Mouse (Mus musculus) small intestine, adult 2 months (tissue): Measurements from ENCODE around the gene Pde4d. TPM values are rescaled to one million over a fixed set of nuclear protein-coding genes. Genes with fewer than 3 reads are reported as not detected.

Source experiments
- H3K27ac ChIP-seq: fragments of 200-500 bp; 2 replicates; pipeline ENCODE4 v1.5.1; 2012; ENCODE audit warnings: low read depth, low read length, control low read depth, inconsistent platforms; ENCODE audit not compliant: insufficient read depth
- H3K27me3 ChIP-seq: fragments of 200-500 bp; 2 replicates; pipeline ENCODE4 v1.6.1; 2012; ENCODE audit warnings: mild to moderate bottlenecking, moderate library complexity, low read length, inconsistent platforms; ENCODE audit not compliant: control insufficient read depth, insufficient read depth
- H3K36me3 ChIP-seq: fragments of 200-500 bp; 2 replicates; pipeline ENCODE4 v1.6.1; 2012; ENCODE audit warnings: mild to moderate bottlenecking, low read length, control low read depth, inconsistent platforms; ENCODE audit not compliant: control insufficient read depth, insufficient read depth
- H3K4me1 ChIP-seq: fragments of 200-500 bp; 2 replicates; pipeline ENCODE4 v1.6.1; 2012; ENCODE audit warnings: low read length, inconsistent platforms, mixed read lengths; ENCODE audit not compliant: control insufficient read depth, insufficient read depth, insufficient read length
- H3K4me3 ChIP-seq: fragments of 200-500 bp; 2 replicates; pipeline ENCODE4 v1.5.1; 2012; ENCODE audit warnings: low read depth, mild to moderate bottlenecking, control low read depth, inconsistent platforms, low read length, moderate library complexity
- CTCF ChIP-seq: fragments of 200-500 bp; IDR thresholded peaks from 2 replicates; pipeline ENCODE4 v1.5.1; 2012; ENCODE audit warnings: low read depth, mild to moderate bottlenecking, control low read depth, inconsistent platforms, low read length, moderate library complexity, mixed read lengths; ENCODE audit not compliant: insufficient replicate concordance, insufficient read length; ENCODE audit errors: extremely low read depth
- POLR2A ChIP-seq: fragments of 200-500 bp; IDR thresholded peaks from 2 replicates; pipeline ENCODE4 v1.6.1; 2012; ENCODE audit warnings: low read depth, mild to moderate bottlenecking, control low read depth, inconsistent platforms, low read length, moderate library complexity
- WGBS: fragments of 180-500 bp; shearing (Covaris S2); methylation state at CpG from one replicate; pipeline ENCODE4 v1.1.7; 2018; 5-methylcytosine and 5-hydroxymethylcytosine counted together
- polyA plus RNA-seq: library from polyadenylated mRNA; depleted of rRNA; stranded (reverse); fragments of >200 nt; gene quantifications from 2 replicates; pipeline ENCODE4 v1.2.3, GENCODE M21; 2012

Gene Pde4d
- polyA plus RNA-seq, 1 experiment: 8.4 TPM

- H3K27ac ChIP-seq: no peak overlapping the region
- WGBS: 69% methylated on average over 7 of the region's 7 CpGs
- peaks cover 8% of the 10 kb centered on the region; the same call in 1 of the 2 replicates for H3K4me1 ChIP-seq
- H3K36me3 ChIP-seq: no peaks in the 10 kb centered on the region
- no peak for TF ChIP-seq POLR2A
- no peak for TF ChIP-seq CTCF
- no peak overlapping the region for H3K4me3 ChIP-seq
- H3K27me3 ChIP-seq: no peaks in the 10 kb centered on the region
Observed at GRCm38 (mm10) chr13:109808946-109809345, 1359.2 kb downstream of the Pde4d start.

DNA sequence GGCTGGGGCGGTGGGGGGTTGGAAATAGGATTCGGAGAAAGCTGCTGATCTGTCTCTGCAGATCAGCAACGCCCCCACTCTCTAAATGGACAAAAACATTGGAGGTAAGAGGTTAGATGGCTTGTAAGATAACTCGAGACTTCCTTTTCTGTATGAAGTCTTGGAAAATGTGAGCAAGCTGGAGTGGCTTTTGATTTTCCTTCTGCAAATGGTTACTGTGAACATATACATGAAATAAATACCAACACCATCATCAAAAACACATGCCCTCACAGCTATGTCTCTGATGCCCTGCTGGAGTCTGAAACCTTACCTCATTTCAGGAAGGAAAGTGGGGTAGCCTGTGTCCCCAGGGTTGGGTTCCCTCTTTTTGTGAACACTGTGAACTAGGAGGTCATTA, 1359.9 kb downstream of the Pde4d start:
- H3K27me3 ChIP-seq: no peaks in the 10 kb centered on the region
- no peak overlapping the region for H3K27ac ChIP-seq
- no peak overlapping the region for H3K4me3 ChIP-seq
- H3K4me1 ChIP-seq: peaks cover 8% of the 10 kb centered on the region; the same call in 1 of the 2 replicates
- TF ChIP-seq POLR2A (no peak), CTCF (no peak)
- no peaks in the 10 kb centered on the region for H3K36me3 ChIP-seq
- 88% methylated on average over 4 of the region's 4 CpGs for WGBS

GRCm38 (mm10) chr13:109813924-109814323, 1364.2 kb downstream of the Pde4d start:
- WGBS: 86% methylated on average over 4 of the region's 4 CpGs
- Histone ChIP-seq H3K27me3 (no peaks in the 10 kb centered on the region), H3K4me1 (no peaks in the 10 kb centered on the region), H3K4me3 (no peak overlapping the region), H3K36me3 (no peaks in the 10 kb centered on the region), H3K27ac (no peak overlapping the region)
- no peak for TF ChIP-seq CTCF
- no peak for TF ChIP-seq POLR2A

DNA sequence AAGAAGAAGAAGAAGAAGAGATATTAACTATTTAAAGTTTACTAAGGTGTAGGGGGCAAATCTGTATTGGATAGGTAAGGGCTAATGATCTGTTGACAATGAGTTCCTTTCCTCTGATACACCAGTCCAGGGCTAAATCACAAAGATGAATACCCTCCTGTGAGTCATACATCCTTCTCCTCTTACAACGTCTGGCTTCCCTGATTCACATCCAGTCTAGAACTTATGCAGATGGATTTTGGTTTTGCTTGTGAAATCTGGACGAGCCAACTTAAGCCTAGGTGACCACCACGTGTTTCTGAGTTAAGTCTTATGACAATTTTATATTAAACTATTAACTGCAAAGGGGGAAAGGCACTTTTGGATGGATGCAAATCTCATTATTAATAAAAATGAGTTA, 1369.3 kb downstream of the Pde4d start:
- 78% methylated on average over 3 of the region's 3 CpGs for WGBS
- peaks cover 12% of the 10 kb centered on the region; the same call in 1 of the 2 replicates for H3K4me1 ChIP-seq
- no peak overlapping the region for H3K4me3 ChIP-seq
- no peaks in the 10 kb centered on the region for H3K36me3 ChIP-seq
- no peak for TF ChIP-seq CTCF
- no peak for TF ChIP-seq POLR2A
- H3K27ac ChIP-seq: no peak overlapping the region
- no peaks in the 10 kb centered on the region for H3K27me3 ChIP-seq

GRCm38 (mm10) chr13:109820141-109820540, 1370.4 kb downstream of the Pde4d start:
- no peaks in the 10 kb centered on the region for H3K36me3 ChIP-seq
- H3K4me3 ChIP-seq: no peak overlapping the region
- TF ChIP-seq POLR2A: no peak
- no peak for TF ChIP-seq CTCF
- 66% methylated on average over 3 of the region's 3 CpGs for WGBS
- H3K27ac ChIP-seq: no peak overlapping the region
- H3K27me3 ChIP-seq: no peaks in the 10 kb centered on the region
- H3K4me1 ChIP-seq: peaks cover 12% of the 10 kb centered on the region; the same call in 1 of the 2 replicates

DNA sequence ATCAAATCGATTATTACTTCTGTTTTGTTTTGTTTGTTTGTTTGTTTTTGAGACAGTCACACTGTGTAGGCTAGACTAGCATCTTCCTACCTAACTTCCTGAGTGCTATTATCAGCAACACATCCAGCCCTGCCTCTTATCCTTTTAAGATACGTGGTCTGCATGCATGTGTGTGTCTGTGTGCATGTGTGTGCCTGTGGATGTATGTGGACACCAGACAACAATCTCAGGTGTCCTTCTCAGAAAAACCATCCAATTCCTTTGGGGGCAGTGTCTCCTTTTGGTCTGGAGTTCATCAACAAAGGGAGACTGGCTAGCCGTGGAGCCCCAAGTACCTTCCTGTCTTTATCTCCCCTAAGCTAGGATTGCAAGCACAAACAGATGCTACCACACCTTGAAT, 1371.1 kb downstream of the Pde4d start:
- no peaks in the 10 kb centered on the region for H3K36me3 ChIP-seq
- H3K4me1 ChIP-seq: peaks cover 12% of the 10 kb centered on the region; the same call in 1 of the 2 replicates
- TF ChIP-seq POLR2A (no peak), CTCF (no peak)
- no peak overlapping the region; the same call in 1 of the 2 replicates for H3K27ac ChIP-seq
- WGBS: 47% methylated on average over 3 of the region's 3 CpGs
- no peaks in the 10 kb centered on the region for H3K27me3 ChIP-seq
- no peak overlapping the region for H3K4me3 ChIP-seq

GRCm38 (mm10) chr13:109821725-109822412, 1372.1 kb downstream of the Pde4d start:
- WGBS: 1% methylated on average over 8 of the region's 8 CpGs
- peak overlapping the region; percentile 86 for H3K27ac ChIP-seq
- peak overlapping the region; percentile 45 for H3K4me3 ChIP-seq
- TF ChIP-seq CTCF: no peak
- no peak for TF ChIP-seq POLR2A
- no peaks in the 10 kb centered on the region for H3K36me3 ChIP-seq
- peaks cover 12% of the 10 kb centered on the region; the same call in 1 of the 2 replicates for H3K4me1 ChIP-seq
- H3K27me3 ChIP-seq: no peaks in the 10 kb centered on the region
